Mouse (Mus musculus) midbrain, embryonic 14.5 days (tissue): Measurements from ENCODE around the gene Manea. TPM values are rescaled to one million over a fixed set of nuclear protein-coding genes. Genes with fewer than 3 reads are reported as not detected.
A peak's percentile ranks its signal among the peaks of the same experiment; 100 is the strongest.

Experiments
- ATAC-seq: fragments of 200-750 bp; cut with Nextera tagmentation; 2 replicates; pipeline ENCODE4 v1.8.0; 2017; ENCODE audit warnings: moderate number of reproducible peaks, moderate library complexity; ENCODE audit not compliant: low FRiP score, low TSS enrichment
- DNase-seq: peaks from one replicate; pipeline ENCODE4 v3.0.0-alpha.2; 2015
- H3K27ac ChIP-seq: fragments of 300-500 bp; sonication (generic); replicated peaks from 2 replicates; pipeline ENCODE4 v1.5.1; 2014; ENCODE audit warnings: mild to moderate bottlenecking, low read depth, low read length, moderate library complexity
- H3K27me3 ChIP-seq: fragments of 300-500 bp; sonication (generic); 2 replicates; pipeline ENCODE4 v1.6.1; 2014; ENCODE audit warnings: low read length, control low read depth, mixed read lengths; ENCODE audit not compliant: control insufficient read depth, insufficient read depth
- H3K36me3 ChIP-seq: fragments of 300-500 bp; sonication (generic); 2 replicates; pipeline ENCODE4 v1.6.1; 2014; ENCODE audit warnings: low read length, control low read depth; ENCODE audit not compliant: control insufficient read depth, insufficient read depth
- H3K4me1 ChIP-seq: fragments of 300-500 bp; sonication (generic); 2 replicates; pipeline ENCODE4 v1.6.1; 2014; ENCODE audit warnings: mild to moderate bottlenecking, antibody characterized with exemption, low read length, control low read depth; ENCODE audit not compliant: control insufficient read depth, insufficient read depth
- H3K4me2 ChIP-seq: fragments of 300-500 bp; sonication (generic); 2 replicates; pipeline ENCODE4 v1.6.1; 2014; ENCODE audit warnings: mild to moderate bottlenecking, low read length, moderate library complexity
- H3K4me3 ChIP-seq: fragments of 300-500 bp; sonication (generic); replicated peaks from 2 replicates; pipeline ENCODE4 v1.5.1; 2014; ENCODE audit warnings: low read depth, low read length
- H3K9ac ChIP-seq: fragments of 300-500 bp; sonication (generic); replicated peaks from 2 replicates; pipeline ENCODE4 v1.6.1; 2014; ENCODE audit warnings: mild to moderate bottlenecking, low read length, moderate library complexity
- H3K9me3 ChIP-seq: fragments of 300-500 bp; sonication (generic); 2 replicates; pipeline ENCODE4 v1.6.1; 2016; ENCODE audit warnings: low read length, control low read depth, mixed read lengths; ENCODE audit not compliant: control insufficient read depth
- WGBS: fragments of 180-500 bp; shearing (Covaris S2); extraction: QIAGEN DNeasy Blood & Tissue Kit; methylation state at CpG from one replicate; pipeline ENCODE4 v1.1.7; 2014; 5-methylcytosine and 5-hydroxymethylcytosine counted together
- polyA plus RNA-seq: library from polyadenylated mRNA; unstranded; fragments of >200 nt; fragmentation: Nextera tagmentation; extraction: Ambion mirVana; gene quantifications from 2 replicates; pipeline ENCODE4 v1.2.1, GENCODE M21; 2014

Gene Manea
- 17.8 and 19.9 TPM in 2 replicates for polyA plus RNA-seq

DNA sequence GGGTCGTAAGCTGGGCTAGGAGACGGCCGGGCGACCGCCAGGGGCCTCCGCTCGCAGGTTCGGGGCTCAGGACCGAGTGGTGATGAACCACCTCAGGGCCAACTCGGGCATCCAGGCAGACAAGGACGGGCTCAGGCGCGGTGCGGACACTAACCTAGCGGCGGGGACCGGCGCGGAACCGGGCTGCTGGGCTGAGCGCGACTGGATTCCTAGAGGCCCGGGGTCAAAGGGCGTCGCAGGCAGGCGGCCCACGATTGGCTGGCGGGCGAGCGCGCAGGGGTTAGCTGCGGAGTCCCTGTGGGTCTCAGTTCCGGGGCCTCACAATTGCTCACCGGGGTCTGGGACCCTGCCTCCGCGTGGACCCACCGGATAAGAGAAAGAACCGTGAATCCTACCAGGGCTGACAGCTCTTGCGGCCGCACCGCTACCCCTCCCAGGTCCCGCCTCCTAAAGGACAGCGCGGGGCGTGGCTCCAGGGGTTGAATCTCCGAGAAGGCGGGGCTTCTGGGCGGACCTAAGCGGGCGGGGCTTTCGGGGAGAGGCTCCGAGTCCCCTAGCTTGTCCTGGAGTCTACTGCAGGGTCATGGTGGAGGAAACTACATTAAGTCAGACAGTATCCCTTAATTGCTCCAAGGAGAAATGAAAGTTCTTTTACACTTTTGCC is at the start of gene Manea:
Gene Manea, minus strand, starts transcription at position 449 of the 664 bp plus-strand sequence.
- peak; percentile 94 for DNase-seq
- H3K27ac ChIP-seq, result peak within 1 kb of the TSS; percentile 86
- WGBS, result under 1% methylated on average over 52 of the region's 52 CpGs

DNA sequence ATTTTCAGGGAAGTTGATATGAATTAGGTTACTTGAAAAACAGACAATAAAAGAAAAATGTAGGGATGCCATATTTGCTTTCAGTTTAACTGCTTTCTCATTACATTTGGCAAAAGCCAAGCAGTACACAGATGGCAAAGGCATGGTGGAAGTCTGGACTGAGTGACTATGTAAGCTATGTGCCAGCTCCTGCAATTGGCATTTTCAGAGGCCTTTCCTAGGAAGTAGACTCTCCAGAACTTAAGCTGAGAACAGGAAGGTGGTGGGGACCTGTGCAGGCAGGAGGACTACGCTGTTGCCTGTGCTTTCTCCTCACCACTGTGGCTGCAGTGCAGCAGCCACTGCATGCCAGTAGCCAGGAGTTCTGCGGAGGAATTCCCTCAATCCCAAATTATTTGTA is 7.9 kb upstream of the Manea start:
- Histone ChIP-seq H3K9ac (no peak overlapping the region), H3K4me1 (no peaks in the 10 kb centered on the region), H3K36me3 (no peaks in the 10 kb centered on the region), H3K4me3 (no peak overlapping the region), H3K4me2 (no peak overlapping the region), H3K27me3 (no peaks in the 10 kb centered on the region), H3K27ac (no peak overlapping the region), H3K9me3 (no peaks in the 10 kb centered on the region)
- no peak for ATAC-seq
- 85% methylated on average over 2 of the region's 2 CpGs for WGBS
- no peak for DNase-seq

More for the DNA sequence above, at the start of gene Manea:
- peak; percentile 97 for ATAC-seq
- Histone ChIP-seq H3K4me3 (peak within 1 kb of the TSS; percentile 54), H3K27me3 (no peaks in the 10 kb centered on the region), H3K9me3 (no peaks in the 10 kb centered on the region), H3K36me3 (no peaks in the 10 kb centered on the region), H3K4me2 (peak within 1 kb of the TSS; percentile 66), H3K4me1 (peaks cover 4% of the 10 kb centered on the region), H3K9ac (peak within 1 kb of the TSS; percentile 84)

DNA sequence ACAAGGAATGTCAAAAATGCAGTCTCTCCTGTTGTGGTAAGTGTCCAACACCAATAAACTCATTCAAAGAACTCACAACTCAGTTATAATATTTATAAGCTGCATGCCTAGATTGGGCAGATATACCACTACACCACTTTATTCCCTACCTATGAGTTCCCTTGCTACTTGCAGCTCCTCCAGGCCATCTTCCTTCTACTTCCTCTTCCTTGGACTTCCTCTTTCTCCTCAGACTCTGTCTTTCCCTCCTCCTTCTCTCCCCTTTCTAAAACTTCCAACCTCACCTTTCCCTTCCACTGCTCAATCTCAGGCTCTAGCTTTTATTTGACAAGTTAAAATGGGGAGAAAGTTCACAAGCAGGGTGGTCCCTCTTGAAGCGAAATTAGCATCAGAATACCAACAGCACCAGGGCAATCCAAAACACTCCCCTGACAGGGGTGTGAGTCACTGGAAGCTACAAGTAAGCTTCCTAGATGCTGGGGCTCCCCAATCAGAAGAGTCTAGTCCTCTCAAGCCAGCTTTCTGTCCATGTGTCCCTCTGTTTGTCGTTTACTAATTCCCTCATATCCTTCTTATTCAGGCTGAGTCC is 7.0 kb upstream of the Manea start:
- H3K27me3 ChIP-seq, result no peaks in the 10 kb centered on the region
- no peaks in the 10 kb centered on the region for H3K4me1 ChIP-seq
- no peak overlapping the region for H3K27ac ChIP-seq
- DNase-seq, result no peak
- H3K36me3 ChIP-seq, result no peaks in the 10 kb centered on the region
- WGBS, result 13% methylated on average over 2 of the region's 2 CpGs
- no peak overlapping the region for H3K4me2 ChIP-seq
- H3K9me3 ChIP-seq, result no peaks in the 10 kb centered on the region
- H3K4me3 ChIP-seq, result no peak overlapping the region
- ATAC-seq, result no peak
- H3K9ac ChIP-seq, result no peak overlapping the region

DNA sequence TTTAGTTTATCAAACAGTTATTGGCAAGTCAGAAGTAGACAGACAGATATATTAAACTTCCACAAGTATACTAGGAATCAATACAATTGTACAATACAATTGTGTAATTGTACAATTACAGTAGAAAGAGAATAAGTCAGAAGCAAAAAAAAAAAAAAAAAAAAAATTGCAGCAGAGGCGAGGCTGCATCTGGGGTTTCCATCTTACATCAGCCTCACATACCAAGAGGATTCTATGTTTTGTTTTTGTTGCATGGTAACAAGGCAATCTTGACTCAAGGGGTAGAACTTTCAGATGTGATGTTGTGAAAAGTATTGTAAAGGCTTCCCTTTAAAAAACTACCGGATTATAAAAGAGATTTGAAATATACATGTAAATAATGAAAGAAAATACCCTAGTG is 548 bp upstream of the Manea start:
- no peak overlapping the region for H3K4me3 ChIP-seq

DNA sequence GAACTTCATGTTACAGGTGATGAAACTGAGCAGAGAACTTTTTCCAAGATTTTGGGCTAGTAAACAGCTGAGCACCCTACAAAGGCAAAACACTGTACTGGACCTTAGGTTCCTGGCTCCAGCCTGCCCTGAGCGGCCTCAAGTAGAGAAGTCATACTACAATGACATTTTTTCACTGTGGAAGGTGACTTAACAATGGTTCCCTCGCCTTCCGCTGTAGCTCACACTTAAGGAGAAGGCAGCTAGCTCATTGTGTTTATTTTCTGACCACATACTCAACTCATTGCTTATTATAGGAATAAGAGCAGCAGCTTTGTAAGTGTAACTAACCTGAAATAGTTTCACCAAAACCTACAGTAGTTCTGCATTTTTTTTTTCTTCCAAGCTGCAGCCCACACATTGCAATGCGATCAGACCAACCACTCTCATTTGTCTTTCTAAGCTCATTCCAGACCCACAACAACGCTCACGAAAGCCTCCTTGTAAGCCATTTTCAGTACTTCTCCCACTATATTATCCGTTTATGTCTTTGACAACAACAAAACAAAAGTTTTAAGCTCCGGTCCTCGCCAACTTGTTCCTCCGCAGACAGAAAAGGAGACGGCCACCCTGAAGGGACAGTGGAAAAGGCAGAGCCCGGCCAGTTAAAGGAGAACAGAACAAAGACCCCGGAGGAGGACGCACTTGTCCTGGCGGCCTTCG is 799 bp downstream of the Manea start:
- H3K4me1 ChIP-seq, result peaks cover 4% of the 10 kb centered on the region
- peak overlapping the region; percentile 84 for H3K9ac ChIP-seq
- ATAC-seq, result 0 out of 2 replicates have a peak, but pooled peaks have one; percentile 10
- no peaks in the 10 kb centered on the region for H3K27me3 ChIP-seq
- H3K9me3 ChIP-seq, result no peaks in the 10 kb centered on the region
- H3K27ac ChIP-seq, result peak overlapping the region; percentile 86
- peak overlapping the region; percentile 54 for H3K4me3 ChIP-seq
- no peaks in the 10 kb centered on the region for H3K36me3 ChIP-seq
- WGBS, result 2% methylated on average over 16 of the region's 16 CpGs
- DNase-seq, result no peak
- H3K4me2 ChIP-seq, result peak overlapping the region; percentile 66

More for the DNA sequence above, 548 bp upstream of the Manea start:
- no peak overlapping the region; the same call in 1 of the 2 replicates for H3K4me2 ChIP-seq
- no peak overlapping the region for H3K9ac ChIP-seq
- H3K27me3 ChIP-seq, result no peaks in the 10 kb centered on the region
- no peaks in the 10 kb centered on the region for H3K9me3 ChIP-seq
- peaks cover 4% of the 10 kb centered on the region for H3K4me1 ChIP-seq
- no peak overlapping the region for H3K27ac ChIP-seq
- no peaks in the 10 kb centered on the region for H3K36me3 ChIP-seq
- DNase-seq (no peak), ATAC-seq (no peak)
- WGBS, result 49% methylated on average over 2 of the region's 2 CpGs

DNA sequence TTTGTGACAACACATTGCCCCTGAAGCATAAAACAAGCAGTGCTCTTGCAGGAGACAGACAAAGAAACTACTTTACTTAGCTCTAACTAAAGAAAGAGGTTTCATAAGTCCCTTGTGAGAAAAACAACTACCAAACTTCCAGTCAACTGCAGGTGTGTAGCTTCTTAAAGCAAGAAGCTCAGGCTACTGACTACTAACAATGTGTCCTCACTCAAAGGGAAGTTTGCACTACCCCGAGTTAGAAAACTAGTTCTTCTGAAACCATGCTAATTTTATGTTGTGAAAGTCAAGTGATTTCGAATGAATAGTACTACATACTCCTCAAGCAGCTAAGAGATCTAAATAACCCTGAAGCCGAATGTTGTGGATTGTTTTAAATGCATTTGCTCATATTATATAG is 1.6 kb downstream of the Manea start:
- 69% methylated on average over 3 of the region's 3 CpGs for WGBS
- H3K4me3 ChIP-seq, result peak overlapping the region; percentile 54; the same call in 1 of the 2 replicates
- DNase-seq (peak; percentile 5), ATAC-seq (no peak)
- H3K4me2 ChIP-seq, result peak overlapping the region; percentile 66
- no peaks in the 10 kb centered on the region for H3K27me3 ChIP-seq
- H3K9ac ChIP-seq, result no peak overlapping the region
- H3K36me3 ChIP-seq, result no peaks in the 10 kb centered on the region
- H3K27ac ChIP-seq, result no peak overlapping the region
- no peaks in the 10 kb centered on the region for H3K9me3 ChIP-seq
- peaks cover 4% of the 10 kb centered on the region for H3K4me1 ChIP-seq

DNA sequence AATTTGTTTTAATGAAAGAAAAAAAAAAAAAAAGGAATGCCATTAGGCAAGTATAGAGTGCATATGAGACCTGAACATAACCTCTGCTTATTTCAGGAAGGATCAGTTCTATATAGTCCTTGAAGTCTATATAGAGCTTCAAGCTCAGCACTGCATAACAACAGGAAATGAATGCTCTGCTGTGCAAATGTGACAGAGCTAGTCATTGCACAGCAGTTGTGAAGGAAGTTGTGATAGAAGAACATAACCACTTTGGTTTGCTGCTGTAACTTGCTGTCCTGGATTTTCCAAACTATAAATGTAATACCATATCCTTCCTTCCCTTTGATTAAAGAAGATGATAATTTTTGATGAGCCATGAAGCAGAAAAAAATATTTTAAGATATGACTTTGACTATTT is 4.3 kb downstream of the Manea start:
- Histone ChIP-seq H3K27me3 (no peaks in the 10 kb centered on the region), H3K27ac (no peak overlapping the region), H3K4me3 (no peak overlapping the region), H3K9ac (no peak overlapping the region), H3K36me3 (no peaks in the 10 kb centered on the region), H3K4me1 (peaks cover 4% of the 10 kb centered on the region), H3K9me3 (no peaks in the 10 kb centered on the region), H3K4me2 (no peak overlapping the region)
- DNase-seq, result no peak
- no peak for ATAC-seq

DNA sequence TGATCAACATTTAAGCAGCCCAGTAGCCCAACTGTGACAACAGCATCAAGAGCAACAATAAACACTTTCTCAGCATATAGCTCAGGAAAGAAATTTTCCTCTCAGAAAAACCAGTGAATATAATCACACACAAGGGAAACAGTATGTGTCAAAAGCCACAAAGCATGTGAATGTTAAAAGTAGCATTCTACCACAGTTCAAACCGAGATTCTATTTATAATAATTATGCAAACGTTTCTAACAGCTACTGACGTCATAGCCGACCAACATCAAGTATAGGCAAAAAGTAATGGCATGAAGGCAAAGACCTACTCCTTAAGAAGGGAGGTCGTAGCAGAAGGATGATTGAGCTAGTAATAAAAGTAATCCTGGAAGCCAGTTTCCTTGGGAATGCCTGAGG is 8.1 kb downstream of the Manea start:
- no peak for ATAC-seq
- 86% methylated on average over 5 of the region's 5 CpGs for WGBS

More for the DNA sequence above, 8.1 kb downstream of the Manea start:
- Histone ChIP-seq H3K27me3 (no peaks in the 10 kb centered on the region), H3K36me3 (0 out of 2 replicates have a peak, but pooled peaks cover 4% of the 10 kb centered on the region), H3K4me3 (no peak overlapping the region), H3K9me3 (no peaks in the 10 kb centered on the region), H3K9ac (no peak overlapping the region), H3K27ac (no peak overlapping the region), H3K4me1 (no peaks in the 10 kb centered on the region), H3K4me2 (no peak overlapping the region)
- DNase-seq, result no peak
